Mouse (Mus musculus): ENCODE results near the gene Ttc7b. TPM values are rescaled to one million over a fixed set of nuclear protein-coding genes. Genes with fewer than 3 reads are reported as not detected.

The Ttc7b gene
- 100 to 1,000 TPM; 220 to 240 TPM for total RNA-seq (2021)
- long read RNA-seq, experiment 1, transcript Ttc7b-206 (21 exons, 3,307 nt) = minor isoform, 64 of 271 reads
- long read RNA-seq, experiment 1, transcript Ttc7b-201 (20 exons, 3,446 nt) = major isoform, 75 of 271 reads
- long read RNA-seq, experiment 1, partial matches to known transcripts = 67 of 271 reads
- long read RNA-seq, experiment 1, other reads (novel, unspliced or antisense) = 63 of 271 reads
- long read RNA-seq, experiment 2, transcript Ttc7b-201 (20 exons, 3,446 nt) = major isoform, 51 of 184 reads
- long read RNA-seq, experiment 2, transcript Ttc7b-206 (21 exons, 3,307 nt) = minor isoform, 48 of 184 reads
- long read RNA-seq, experiment 2, partial matches to known transcripts = 37 of 184 reads
- long read RNA-seq, experiment 2, other reads (novel, unspliced or antisense) = 47 of 184 reads

GRCm38 (mm10) chr12:100520794-100521186 is at the start of gene Ttc7b:
Gene Ttc7b (minus strand): TSS chr12:100520826.
- peak; percentile 44 to 65 for DNase-seq (ENCODE audit: low spot score in 2 of 2)

GRCm38 (mm10) chr12:100568831-100569230 is 48.2 kb upstream of the Ttc7b start:
- DNase-seq (ENCODE audit: low spot score in 2 of 2) = peak; percentile 66 to 74

- DNase-seq (ENCODE audit: low spot score in 2 of 2) = no peak
These were observed 47.5 kb upstream of the Ttc7b start for GRCm38 (mm10) chr12:100568105-100568504.

DNA sequence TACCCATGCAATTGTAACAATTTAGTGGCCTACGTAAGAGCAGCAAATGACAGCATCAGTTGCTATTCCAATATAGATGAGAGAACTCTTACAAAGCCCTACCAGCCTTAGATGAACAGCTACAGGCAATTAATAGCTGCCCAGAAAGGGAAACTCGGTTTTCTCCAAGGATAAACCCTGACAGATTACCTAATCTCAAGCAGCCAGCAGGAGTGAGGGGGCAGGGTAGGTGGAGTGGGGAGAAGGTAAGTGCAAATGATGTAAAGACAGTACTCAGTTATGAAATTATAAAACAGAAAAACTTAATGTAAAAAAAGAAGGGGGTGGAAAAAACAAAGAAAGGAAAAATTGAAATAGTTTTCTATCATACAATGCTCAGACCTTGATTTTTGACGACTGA is 47.0 kb upstream of the Ttc7b start:
- peak in 1 of 2 experiments; percentile 33 for DNase-seq (ENCODE audit: low spot score in 2 of 2)

DNA sequence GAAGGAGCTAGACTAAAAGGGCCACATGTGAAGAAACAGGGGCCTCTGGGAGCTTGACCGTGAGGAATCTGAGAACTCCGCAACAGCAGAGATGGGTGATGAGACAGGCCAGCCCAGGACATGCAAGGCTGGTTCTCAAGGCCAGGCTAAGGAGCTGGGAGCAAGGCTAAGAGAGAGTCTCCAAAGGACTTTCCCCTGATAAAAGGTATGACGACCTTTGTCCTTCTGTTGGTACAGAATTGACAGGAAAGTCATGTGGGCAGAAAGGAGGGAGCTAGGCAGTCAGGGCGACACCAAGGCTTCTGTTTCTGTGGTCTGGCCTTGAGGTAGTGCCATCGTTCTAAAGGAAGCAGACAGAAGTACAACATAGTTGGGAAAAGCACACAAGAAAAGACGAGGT is 33.0 kb upstream of the Ttc7b start:
- DNase-seq (ENCODE audit: low spot score in 2 of 2) = no peak

DNA sequence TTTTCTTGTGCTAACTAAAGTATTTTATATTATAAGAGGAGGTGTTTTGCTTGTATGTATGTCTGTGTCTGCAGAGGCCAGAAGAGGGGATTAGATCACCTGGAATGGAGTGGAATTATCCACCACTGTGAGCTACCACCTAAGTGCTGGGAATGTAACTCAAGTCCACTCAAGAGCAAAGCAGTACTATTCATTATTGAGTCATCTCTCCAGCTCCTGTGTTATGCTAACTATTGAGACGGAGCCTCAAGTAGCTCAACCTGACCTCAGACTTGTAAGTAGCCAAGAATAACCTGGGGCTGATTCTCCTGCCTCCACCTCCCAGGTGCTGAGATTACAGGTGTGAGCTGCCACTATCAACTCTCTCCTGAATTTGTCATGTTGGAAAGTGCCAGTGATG is 31.3 kb upstream of the Ttc7b start:
- DNase-seq (ENCODE audit: low spot score in 2 of 2) = no peak

GRCm38 (mm10) chr12:100544194-100544567 is 23.6 kb upstream of the Ttc7b start:
- no peak for DNase-seq (ENCODE audit: low spot score in 2 of 2)

- DNase-seq (ENCODE audit: low spot score in 2 of 2) = no peak
These were observed 23.0 kb upstream of the Ttc7b start for GRCm38 (mm10) chr12:100543437-100544193.

DNA sequence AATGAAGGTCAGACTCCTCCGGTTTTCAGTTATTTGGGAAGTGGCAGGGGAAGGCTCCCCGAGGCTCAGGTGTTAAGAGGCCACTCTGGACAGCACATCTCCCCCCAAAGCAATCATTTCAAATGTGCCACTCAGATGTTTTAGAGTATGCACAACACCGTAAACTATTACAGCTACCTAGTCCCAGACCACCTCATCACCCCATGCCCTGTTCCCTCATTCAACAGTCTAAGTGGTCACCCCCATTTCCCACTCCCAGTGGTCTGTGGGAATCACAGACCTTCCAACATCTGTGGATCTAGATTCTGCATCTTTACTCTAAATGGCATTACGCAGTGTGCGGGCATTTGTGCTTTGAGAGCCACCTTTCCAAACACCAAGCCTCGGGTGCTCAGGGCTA is 21.9 kb upstream of the Ttc7b start:
- DNase-seq (ENCODE audit: low spot score in 2 of 2) = no peak

DNA sequence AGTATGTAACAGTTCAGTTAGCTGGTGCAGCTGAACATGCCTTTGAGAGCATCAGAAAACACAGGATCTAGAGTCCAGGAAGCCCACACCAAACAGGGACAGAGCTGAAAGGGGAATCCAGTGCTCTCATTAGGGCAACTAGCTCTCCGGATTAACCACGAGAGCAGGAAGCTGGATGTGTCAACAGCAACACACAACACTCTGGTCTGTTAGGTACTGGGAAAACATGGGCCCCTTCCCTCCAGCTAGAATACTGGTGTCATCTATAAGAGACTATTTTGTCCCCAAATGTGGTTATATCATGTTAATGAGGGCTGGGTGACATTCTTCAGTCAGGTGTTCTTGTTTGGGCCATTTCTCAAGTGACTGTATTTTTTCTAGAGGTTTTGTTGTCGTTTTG is 21.4 kb upstream of the Ttc7b start:
- no peak for DNase-seq (ENCODE audit: low spot score in 2 of 2)

DNA sequence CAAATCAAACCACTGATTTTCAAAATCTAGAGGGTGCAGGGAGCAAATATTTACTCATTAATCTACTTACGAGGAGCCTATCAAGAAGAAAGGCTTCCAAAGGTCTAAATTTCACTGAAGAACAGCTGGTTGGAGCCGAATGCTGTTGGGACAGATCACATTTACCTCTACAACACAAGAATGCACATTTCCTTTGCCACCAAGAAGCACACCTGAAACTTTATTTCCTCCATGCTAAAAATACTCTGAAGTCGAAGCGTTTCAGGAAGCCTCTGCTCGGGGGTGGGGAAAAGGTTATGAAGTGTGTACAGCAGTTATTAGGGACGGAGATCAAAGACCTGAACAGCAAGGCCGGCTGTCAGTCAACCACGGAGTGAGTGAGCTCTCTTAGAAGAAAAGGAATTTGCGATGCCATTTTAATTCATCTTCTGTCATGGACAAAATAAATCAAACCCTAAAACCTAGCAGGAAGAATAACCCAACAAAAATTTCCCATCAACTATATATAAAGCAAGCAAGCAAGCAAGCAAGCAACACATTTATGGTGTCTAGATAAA is 18.6 kb upstream of the Ttc7b start:
- no peak for DNase-seq (ENCODE audit: low spot score in 2 of 2)

DNA sequence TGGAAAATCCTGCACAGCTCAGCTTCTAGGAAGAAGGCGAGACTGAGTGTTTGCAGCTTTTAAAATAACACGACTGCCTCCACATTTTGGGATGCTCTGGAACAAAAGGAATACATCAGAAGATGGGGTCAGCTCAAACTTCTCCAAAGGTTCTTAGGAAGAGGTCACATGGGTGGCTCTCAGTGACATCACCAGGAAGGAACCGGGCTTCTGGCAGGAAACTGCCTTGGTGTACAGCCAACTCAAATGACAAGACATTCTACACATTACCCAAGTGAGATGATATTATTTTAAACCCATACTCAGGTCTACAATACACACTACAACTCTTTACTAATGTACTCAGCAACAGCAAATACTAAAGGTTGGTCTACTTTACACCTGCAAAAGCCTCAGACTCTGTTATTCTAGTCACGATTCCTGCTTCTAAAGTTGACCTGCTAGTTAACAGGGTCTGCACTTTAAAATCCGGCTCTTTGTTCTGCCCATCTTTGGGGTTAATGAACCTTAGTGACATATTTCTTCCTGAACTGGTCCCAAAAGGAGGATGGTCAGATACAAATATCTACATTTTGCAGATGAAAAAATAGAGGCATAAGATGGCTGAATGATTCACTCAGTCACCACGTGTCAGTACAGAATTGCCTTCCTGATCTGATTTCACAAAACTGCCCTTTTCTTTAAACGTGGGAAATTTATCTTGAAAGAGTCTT is 18.0 kb upstream of the Ttc7b start:
- DNase-seq (ENCODE audit: low spot score in 2 of 2) = no peak

GRCm38 (mm10) chr12:100537091-100537490 is 16.5 kb upstream of the Ttc7b start:
- no peak for DNase-seq (ENCODE audit: low spot score in 2 of 2)

DNA sequence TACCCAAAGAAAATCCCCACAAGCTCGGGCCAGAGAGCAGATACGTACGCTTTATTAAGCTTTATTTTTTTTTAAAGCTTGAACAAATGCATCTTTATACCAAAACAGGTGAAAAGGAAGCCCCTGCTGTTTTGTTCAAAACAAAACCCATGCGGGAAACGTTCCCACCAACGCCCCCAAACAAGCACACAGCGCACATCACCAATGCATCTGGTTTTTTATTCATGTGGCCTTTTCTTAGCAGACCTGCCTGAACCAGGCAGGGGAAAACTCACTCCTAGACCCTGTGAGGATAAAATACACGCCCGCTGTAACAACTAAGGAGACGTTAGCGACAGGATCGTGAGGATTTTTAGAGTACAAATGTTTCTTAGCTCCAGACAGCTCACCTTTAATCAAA is 14.4 kb upstream of the Ttc7b start:
- DNase-seq (ENCODE audit: low spot score in 2 of 2) = no peak

GRCm38 (mm10) chr12:100534028-100534427 is 13.4 kb upstream of the Ttc7b start:
- DNase-seq (ENCODE audit: low spot score in 2 of 2) = no peak

DNA sequence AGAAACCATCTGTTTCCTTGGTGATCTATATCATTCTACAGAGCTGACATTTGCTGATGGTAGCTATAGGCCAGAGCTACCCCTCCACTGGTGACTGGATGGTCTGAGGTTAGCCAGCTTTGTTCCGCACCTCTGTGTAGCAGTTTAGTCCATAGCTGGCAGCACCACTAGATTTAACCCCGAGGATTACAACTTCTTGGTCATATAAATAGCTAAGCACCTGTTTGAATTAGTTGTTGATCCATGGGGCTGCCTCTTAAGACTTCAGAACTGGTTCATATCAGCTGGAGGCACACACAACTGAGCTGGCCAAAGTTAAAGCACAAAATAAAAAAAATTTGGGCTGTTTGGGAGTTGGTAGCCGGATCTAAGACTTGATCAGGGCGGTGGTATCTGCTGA is 12.6 kb upstream of the Ttc7b start:
- no peak for DNase-seq (ENCODE audit: low spot score in 2 of 2)

DNA sequence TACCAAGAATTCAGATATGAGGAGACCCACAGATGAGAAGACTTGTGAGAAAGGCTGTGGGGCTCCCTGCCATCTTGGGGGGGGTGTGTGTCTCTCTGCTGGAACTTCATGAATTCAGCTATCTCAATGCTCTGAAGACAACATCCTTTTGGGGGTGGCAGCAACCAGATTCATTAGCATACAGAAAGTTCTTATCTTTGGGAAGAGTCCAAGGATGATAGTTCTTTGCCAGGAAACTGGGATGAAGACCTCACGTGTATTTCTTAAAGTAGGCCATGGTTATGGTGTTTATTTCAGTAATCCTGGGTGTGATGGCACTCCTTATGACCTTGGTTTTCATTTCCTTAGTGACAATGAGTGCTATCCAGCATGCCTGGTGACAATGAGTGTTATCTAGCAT is 11.1 kb upstream of the Ttc7b start:
- no peak for DNase-seq (ENCODE audit: low spot score in 2 of 2)

GRCm38 (mm10) chr12:100530871-100531270 is 10.2 kb upstream of the Ttc7b start:
- DNase-seq (ENCODE audit: low spot score in 2 of 2) = no peak

DNA sequence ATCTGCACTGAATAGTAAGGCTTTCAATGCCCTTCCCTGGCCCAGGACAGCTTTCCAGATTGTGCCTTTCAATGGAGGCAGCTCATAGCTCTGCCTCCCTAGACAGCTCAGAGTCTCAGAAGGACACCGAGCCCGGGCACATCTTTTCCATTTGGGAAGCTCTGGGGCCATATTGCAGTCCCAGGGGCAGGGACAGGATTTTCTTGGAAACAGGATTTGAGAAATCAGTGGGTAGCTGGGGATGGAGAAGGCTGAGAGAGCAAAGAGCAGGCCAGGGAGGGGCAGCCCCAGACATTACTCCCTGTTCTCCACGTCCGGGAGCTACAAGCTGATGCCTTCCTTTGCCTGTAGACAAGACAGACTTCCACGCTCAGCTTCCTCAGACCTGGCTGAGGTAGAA is 9.0 kb upstream of the Ttc7b start:
- DNase-seq (ENCODE audit: low spot score in 2 of 2) = no peak

GRCm38 (mm10) chr12:100529172-100529571 is 8.5 kb upstream of the Ttc7b start:
- no peak for DNase-seq (ENCODE audit: low spot score in 2 of 2)

DNA sequence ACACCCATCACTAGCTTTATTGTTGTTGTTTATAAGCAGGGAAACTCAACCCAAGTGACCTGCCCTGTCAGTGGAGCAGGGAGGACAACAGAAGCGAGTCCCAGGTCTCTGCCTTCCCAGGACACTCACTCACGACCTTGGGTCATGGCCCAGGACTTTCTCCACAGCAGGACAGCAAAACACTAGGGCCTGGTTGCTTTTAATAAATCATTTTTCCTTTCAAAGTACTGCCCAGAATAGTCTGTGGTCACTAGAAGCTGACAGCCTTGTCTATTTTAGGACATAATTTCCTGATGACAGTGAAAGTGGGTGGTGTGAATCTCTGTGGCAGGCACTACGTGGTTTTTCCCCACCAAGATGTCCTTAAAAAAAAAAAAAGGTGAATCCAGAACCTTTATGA is 7.6 kb upstream of the Ttc7b start:
- no peak for DNase-seq (ENCODE audit: low spot score in 2 of 2)

- peak; percentile 71 to 84 for DNase-seq (ENCODE audit: low spot score in 2 of 2)
These were observed 7.1 kb upstream of the Ttc7b start for GRCm38 (mm10) chr12:100527753-100528152.

All from left cerebral cortex, adult 18-20 months (tissue).